Mouse (Mus musculus): ENCODE measurements around the gene Hspb9. TPM values are rescaled to one million over a fixed set of nuclear protein-coding genes. Genes with fewer than 3 reads are reported as not detected.

Gene Hspb9
- polyA plus RNA-seq, 1 experiment from 2014 or later, result 0.49 TPM

DNA sequence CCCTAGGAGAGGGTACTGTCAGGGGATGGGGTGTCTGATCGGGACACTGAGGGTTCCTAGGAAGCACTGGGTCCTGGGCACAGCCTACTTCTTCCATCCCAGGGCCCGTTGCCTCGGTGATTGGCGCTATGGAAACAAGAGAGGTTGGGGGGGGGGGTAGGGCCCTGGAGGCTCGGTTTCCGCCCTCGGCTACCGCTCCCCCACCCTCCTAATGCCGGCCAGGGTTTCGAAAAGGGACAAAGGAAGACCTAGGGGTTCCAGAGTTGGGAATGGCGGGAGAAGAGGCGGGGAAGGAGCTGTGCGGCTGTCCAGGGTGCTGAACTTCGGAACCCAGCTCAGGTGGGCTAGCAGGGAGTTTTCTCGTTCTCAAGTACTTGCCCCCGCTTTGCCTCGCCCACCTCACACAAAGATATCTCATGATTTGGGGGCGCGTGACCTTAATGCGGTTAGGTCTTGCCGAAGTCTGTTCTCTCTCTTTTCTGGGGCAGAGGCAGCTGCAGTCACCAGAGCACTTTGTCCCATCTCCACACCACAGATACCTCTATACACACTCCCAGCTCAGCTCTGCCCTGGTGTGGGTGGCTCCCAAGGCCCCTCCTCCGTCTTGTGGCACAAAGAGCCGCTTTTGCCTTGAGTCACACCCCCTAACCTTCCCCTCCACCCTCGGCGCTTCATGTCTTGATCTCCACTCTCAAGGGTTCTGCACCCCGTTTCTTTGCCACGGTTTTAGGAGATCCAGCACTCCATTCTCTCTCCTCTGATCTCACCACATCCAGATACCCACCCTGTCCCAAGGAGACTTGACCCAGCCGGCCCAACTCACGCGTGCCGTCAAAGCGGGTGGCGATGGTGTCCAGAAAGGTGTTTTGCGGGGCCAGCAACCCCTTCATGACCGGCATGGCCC, 45.3 kb downstream of the Hspb9 start:
- no peak for TF ChIP-seq CTCF (IDR thresholded peaks at IDR 0.05)
- in situ Hi-C loops (cut with MboI; ENCODE audit: low pct_unique_long_range_greater_than_20kb), result no loop called here
- no peak for ATAC-seq
- CTCF ChIA-PET, result no interaction called here
- H3K27me3 ChIP-seq, result peaks cover 35% of the 10 kb centered on the region
- no peak for DNase-seq (ENCODE audit: low read depth, low spot score)
- POLR2A ChIA-PET, result no interaction called here

DNA sequence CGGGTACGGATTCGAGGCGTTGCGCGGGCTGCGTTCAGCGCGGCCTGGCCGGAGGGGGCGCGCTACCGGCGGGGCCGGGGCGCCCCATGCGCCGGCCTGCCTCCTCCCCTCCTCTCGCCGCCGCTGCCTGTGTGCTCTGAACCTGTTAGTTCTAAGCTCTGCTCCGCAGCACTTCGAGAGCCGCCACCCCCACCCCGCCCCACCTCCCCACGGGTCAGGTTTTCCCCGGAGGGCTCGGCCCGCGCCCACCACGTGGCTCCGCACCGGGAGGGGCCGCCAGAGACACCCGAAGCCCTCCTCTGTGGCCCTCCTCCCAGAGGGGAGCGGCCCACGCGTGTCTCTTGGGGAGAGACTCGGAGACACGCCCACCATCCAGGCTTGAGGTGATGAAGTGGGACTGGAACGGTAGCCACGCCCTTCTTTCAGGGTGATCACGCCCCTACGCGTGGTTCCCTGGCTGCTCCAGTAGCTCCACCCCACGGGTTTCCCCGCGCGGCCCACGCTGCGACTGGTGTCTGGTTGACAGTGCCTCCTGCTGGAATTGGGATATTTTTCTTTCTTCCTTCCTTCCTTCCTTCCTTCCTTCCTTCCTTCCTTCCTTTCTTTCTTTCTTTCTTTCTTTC, 46.1 kb downstream of the Hspb9 start, which contains the start of gene Kcnh4:
Gene Kcnh4, minus strand, starts transcription at position 332 of the 623 bp plus-strand sequence.
- no peak for ATAC-seq
- ChIA-PET POLR2A (no interaction called here), CTCF (no interaction called here)
- DNase-seq (ENCODE audit: low read depth, low spot score), result no peak
- in situ Hi-C loops (cut with MboI; ENCODE audit: low pct_unique_long_range_greater_than_20kb), result no loop called here
- no peak for TF ChIP-seq CTCF (IDR thresholded peaks at IDR 0.05)
- peaks cover 35% of the 10 kb centered on the region for H3K27me3 ChIP-seq

DNA sequence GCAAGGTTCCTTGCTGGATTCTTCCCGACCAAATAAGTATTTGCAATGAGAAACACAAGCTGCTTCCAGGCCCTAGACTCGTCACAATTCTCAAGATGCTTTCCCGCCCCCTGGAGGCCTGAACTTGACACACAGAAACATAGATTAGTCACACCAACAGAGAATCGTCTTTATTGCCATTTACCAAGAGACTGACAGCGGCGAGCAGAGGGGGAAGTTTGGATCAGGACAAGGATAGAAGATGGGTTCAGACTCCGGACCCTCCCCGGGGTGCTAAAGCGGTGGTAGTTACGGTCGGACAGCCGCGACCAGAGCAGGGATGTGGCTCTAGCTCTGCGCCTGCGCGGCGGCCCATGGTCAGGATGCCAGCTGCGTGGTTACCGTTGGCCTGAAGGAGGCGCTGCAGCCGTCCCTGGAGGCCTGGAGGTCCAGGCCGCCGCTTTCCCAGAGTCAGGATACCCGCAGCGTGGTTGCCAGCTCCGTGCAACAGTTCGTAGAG, 47.9 kb downstream of the Hspb9 start:
- ChIA-PET CTCF (interaction anchor here (1.3 to 1.5 kb wide), 2 partner anchors 9 to 47 kb away, joined by 3 to 6 read pairs; partner anchors contain the start of gene Hspb9), POLR2A (no interaction called here)
- DNase-seq (ENCODE audit: low read depth, low spot score) (no peak), ATAC-seq (no peak)
- TF ChIP-seq CTCF (IDR thresholded peaks at IDR 0.05), result peak; percentile 88
- in situ Hi-C loops (cut with MboI; ENCODE audit: low pct_unique_long_range_greater_than_20kb), result no loop called here
- H3K27me3 ChIP-seq, result peaks cover 35% of the 10 kb centered on the region

DNA sequence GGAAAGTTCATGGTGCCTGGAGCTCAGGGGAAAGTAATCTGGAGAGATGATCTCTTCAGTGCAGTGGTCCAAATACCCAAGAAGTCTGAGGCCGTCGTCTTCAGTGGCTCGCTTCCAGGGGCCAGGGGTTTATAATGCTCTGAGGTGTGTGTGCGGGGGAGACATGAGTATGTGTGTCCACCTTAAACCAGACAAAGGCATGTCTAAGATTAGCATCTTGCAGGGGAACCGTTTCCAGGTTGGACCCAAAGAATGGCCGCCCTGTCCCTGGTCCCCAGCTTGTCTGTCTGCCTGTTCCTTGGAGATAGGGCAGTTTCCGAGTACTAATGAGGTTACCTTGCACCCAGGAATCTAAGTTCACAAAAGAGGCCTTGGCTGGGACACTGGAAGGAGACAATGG, 49.2 kb downstream of the Hspb9 start, which contains the start of gene Hcrt:
Gene Hcrt, minus strand, starts transcription at position 101 of the 400 bp plus-strand sequence.
- no peak for ATAC-seq
- peaks cover 26% of the 10 kb centered on the region for H3K27me3 ChIP-seq

More for the DNA sequence above, 49.2 kb downstream of the Hspb9 start, which contains the start of gene Hcrt:
- CTCF ChIA-PET, result interaction anchor here (1.1 kb wide), 1 partner anchor 10 kb away, joined by 3 read pairs; no protein-coding TSS in a partner anchor
- DNase-seq (ENCODE audit: low read depth, low spot score), result no peak
- no peak for TF ChIP-seq CTCF (IDR thresholded peaks at IDR 0.05)
- POLR2A ChIA-PET, result interaction anchor here (0.6 kb wide), 1 partner anchor 336 kb away, joined by 3 read pairs; no protein-coding TSS in a partner anchor
- in situ Hi-C loops (cut with MboI; ENCODE audit: low pct_unique_long_range_greater_than_20kb), result no loop called here

Other genes starting within 250 kb of the Hspb9 start
- gene Klhl11, start 241.1 kb upstream of the Hspb9 start, polyA plus RNA-seq (2021), result 10.9 TPM
- gene Acly, start 185.8 kb upstream of the Hspb9 start, polyA plus RNA-seq (2021), result 162 TPM
- 2.2 TPM for gene Ttc25, start 168.2 kb upstream of the Hspb9 start, polyA plus RNA-seq (2021)
- gene Cnp, start 138.9 kb upstream of the Hspb9 start, polyA plus RNA-seq (2021), result 17.9 TPM
- 36.5 TPM for gene Nkiras2, start 94.6 kb upstream of the Hspb9 start, polyA plus RNA-seq (2021)
- 268 TPM for gene Dnajc7, start 93.7 kb upstream of the Hspb9 start, polyA plus RNA-seq (2021)
- not detected for gene Zfp385c, start 21.4 kb upstream of the Hspb9 start, polyA plus RNA-seq (2021)
- gene Dhx58, start 9.6 kb upstream of the Hspb9 start, polyA plus RNA-seq (2021), result 1.5 TPM
- 55.3 TPM for gene Kat2a, start 1.4 kb upstream of the Hspb9 start, polyA plus RNA-seq (2021)
- 194 TPM for gene Rab5c, start 24.4 kb downstream of the Hspb9 start, polyA plus RNA-seq (2021)
- gene Kcnh4, start 46.1 kb downstream of the Hspb9 start, polyA plus RNA-seq (2021), result 0.01 TPM
- not detected for gene Hcrt, start 49.1 kb downstream of the Hspb9 start, polyA plus RNA-seq (2021)
- gene Ghdc, start 57.1 kb downstream of the Hspb9 start, polyA plus RNA-seq (2021), result 24.7 TPM
- gene Stat5b, start 136.9 kb downstream of the Hspb9 start, polyA plus RNA-seq (2021), result 26.8 TPM
- gene Stat5a, start 145.5 kb downstream of the Hspb9 start, polyA plus RNA-seq (2021), result 14.4 TPM
- gene Stat3, start 225.7 kb downstream of the Hspb9 start, polyA plus RNA-seq (2021), result 152 TPM

All from Patski (cell line).